Mouse (Mus musculus): ENCODE data around the gene Gm10300.

DNA sequence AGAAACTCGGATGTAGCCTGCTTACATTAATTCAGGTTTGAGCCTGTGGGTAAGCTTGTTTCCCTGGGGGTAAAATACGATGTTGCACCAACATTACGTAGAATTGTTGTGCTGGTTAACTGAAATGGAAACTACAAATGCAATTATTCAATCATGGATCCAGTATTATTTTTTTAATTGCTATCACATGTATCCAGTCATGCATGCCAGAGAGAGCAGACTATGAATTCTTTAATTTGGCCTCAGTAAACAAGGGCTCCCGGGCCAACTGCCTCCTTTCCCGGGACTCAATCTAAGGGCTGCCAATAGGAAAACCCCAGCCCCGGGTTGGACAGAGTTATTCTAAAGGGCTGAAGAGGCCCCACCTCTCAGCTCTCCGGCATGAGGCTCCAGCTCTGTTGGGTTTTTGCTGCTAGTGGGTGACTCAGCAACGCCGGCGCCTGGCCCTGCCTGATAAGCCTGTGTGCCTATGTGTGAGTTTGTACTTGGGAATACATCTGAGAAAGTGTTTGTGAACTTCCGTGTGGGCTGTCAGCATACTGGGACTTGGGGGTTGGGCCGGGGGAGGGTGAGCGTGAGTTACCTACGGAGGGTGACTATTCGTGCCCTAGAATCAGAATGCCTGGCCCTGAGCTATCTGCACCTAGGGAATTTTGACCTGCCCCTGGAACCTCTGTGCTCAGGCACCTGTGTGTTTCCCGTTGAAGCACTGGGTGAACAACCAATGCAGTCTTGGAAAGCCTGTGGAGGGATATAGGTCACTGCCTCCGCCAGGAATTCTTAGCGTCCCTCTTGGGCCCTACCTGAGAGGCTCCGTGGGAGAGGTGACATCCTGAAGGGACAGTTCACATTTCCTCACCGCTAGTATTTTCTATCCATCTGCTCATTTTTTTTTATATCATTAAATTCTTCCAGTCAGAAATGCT lies 2.2 kb downstream of the Gm10300 start:
- TF ChIP-seq CTCF (IDR thresholded peaks at IDR 0.05) (no peak), POLR2A (IDR thresholded peaks at IDR 0.05; ENCODE audit: insufficient read depth, low read depth, low read length) (no peak), EP300 (IDR thresholded peaks at IDR 0.05; ENCODE audit: insufficient read depth, low read depth, low read length) (0 out of 2 replicates have a peak, but pooled peaks have one; percentile 51)

All from heart, adult 2 months (tissue).